Mouse (Mus musculus): ENCODE results near the gene Suds3. TPM values are rescaled to one million over a fixed set of nuclear protein-coding genes. Genes with fewer than 3 reads are reported as not detected.

Gene Suds3
- 94.0 and 99.1 TPM in 2 replicates for polyA plus RNA-seq (2015; fragmentation: Nextera tagmentation; extraction: Ambion mirVana)

DNA sequence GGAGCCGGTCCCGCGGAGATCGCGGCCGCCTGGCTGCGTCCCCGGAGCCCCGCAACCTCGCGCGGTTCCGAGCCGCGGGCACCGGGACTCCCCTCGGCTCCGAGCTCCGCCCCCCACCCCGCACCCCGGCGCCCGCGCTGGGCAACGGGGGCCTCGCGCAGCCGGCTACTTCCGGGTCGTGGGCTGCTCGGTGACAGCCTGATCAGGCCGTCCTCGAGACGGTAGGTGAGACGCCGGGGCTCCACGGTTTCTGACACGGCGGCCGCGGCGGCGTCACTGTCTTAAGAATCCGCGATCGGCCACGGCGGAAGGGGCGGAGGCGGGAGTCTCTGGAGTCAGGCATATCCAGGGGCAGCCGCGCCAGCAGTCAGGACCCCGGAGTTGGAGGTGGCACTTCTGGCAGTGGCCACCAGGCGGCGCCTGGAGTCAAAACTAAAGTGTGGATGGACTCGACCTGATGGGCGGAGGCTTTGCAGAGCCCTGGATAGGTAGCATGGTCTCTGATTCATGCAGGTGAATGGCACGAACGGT is at the start of gene Suds3:
Gene Suds3, minus strand, starts transcription at position 278 of the 531 bp plus-strand sequence.
- WGBS = under 1% methylated on average over 49 of the region's 59 CpGs
- Histone ChIP-seq H3K27me3 (no peaks in the 10 kb centered on the region), H3K27ac (replicated peaks) (peak within 1 kb of the TSS; percentile 88), H3K36me3 (peaks cover 19% of the 10 kb centered on the region), H3K4me3 (peak within 1 kb of the TSS; percentile 96), H3K4me1 (peaks cover 23% of the 10 kb centered on the region), H3K4me2 (replicated peaks) (peak within 1 kb of the TSS; percentile 78), H3K9me3 (no peaks in the 10 kb centered on the region), H3K9ac (replicated peaks) (peak within 1 kb of the TSS; percentile 88)
- peak; percentile 88 for ATAC-seq (replicated peaks)

- Histone ChIP-seq H3K4me3 (no peak overlapping the region), H3K27ac (replicated peaks) (no peak overlapping the region), H3K4me1 (no peaks in the 10 kb centered on the region), H3K9ac (replicated peaks) (no peak overlapping the region), H3K9me3 (no peaks in the 10 kb centered on the region), H3K27me3 (no peaks in the 10 kb centered on the region), H3K36me3 (no peaks in the 10 kb centered on the region), H3K4me2 (replicated peaks) (no peak overlapping the region)
- 68% methylated on average over 2 of the region's 2 CpGs for whole genome bisulfite sequencing
- ATAC-seq (replicated peaks) = no peak
Measured at GRCm38 (mm10) chr5:117164923-117165322, 49.0 kb upstream of the Suds3 start.

DNA sequence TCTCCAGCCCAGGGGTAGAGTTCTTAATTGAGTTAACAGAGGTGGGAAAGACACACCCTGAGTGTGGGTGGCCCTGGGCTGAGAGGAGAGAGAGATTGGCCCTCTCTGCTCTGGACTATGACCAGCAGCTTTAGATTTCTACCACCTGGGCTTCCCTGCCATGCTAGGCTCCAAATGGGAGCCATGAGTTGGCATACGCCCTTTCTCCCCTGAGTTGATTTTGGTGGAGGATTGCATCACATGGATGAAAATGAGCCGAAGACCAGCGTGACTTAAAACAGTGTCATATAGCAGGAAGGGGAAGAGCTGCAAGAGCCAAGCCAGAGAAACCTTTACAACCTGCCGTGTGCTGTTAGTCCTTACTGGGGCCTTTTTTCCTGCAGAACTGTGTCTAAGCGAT is 48.6 kb upstream of the Suds3 start:
- Histone ChIP-seq H3K27me3 (no peaks in the 10 kb centered on the region), H3K9me3 (no peaks in the 10 kb centered on the region), H3K4me2 (replicated peaks) (no peak overlapping the region), H3K36me3 (no peaks in the 10 kb centered on the region), H3K4me3 (no peak overlapping the region), H3K27ac (replicated peaks) (no peak overlapping the region), H3K9ac (replicated peaks) (no peak overlapping the region), H3K4me1 (no peaks in the 10 kb centered on the region)
- WGBS = 85% methylated on average over 5 of the region's 5 CpGs
- no peak for ATAC-seq (replicated peaks)

- Histone ChIP-seq H3K4me1 (no peaks in the 10 kb centered on the region), H3K36me3 (no peaks in the 10 kb centered on the region), H3K4me3 (no peak overlapping the region), H3K27ac (replicated peaks) (no peak overlapping the region), H3K9me3 (no peaks in the 10 kb centered on the region), H3K27me3 (no peaks in the 10 kb centered on the region), H3K9ac (replicated peaks) (no peak overlapping the region), H3K4me2 (replicated peaks) (no peak overlapping the region)
- WGBS = 90% methylated on average over 13 of the region's 13 CpGs
- no peak for ATAC-seq (replicated peaks)
Measured at GRCm38 (mm10) chr5:117163790-117164189, 47.9 kb upstream of the Suds3 start.

DNA sequence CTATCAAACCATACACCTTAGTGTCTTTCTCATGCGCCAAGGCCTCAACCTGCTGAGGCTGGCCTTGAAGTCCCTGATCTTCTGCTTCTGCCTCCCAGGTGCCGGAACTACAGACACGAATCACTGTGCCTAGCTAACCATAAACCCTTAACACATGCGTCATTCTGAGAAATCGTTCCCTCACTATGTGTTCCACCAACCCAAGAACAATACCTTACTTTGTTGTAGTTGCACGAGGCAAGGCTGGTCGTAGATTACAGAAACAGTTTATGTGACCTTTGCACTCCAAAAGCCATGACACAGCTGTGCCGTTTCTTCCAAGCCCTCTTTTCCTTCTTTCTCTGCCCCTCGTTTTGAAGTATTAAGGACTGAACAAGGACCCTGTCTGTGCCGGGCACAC is 44.6 kb upstream of the Suds3 start:
- no peaks in the 10 kb centered on the region for H3K36me3 ChIP-seq
- no peaks in the 10 kb centered on the region for H3K27me3 ChIP-seq
- no peak overlapping the region for H3K4me3 ChIP-seq
- no peak for ATAC-seq (replicated peaks)
- no peaks in the 10 kb centered on the region for H3K4me1 ChIP-seq
- no peak overlapping the region for H3K4me2 ChIP-seq (replicated peaks)
- H3K27ac ChIP-seq (replicated peaks) = no peak overlapping the region
- WGBS = 62% methylated on average over 10 of the region's 10 CpGs
- no peak overlapping the region for H3K9ac ChIP-seq (replicated peaks)
- H3K9me3 ChIP-seq = no peaks in the 10 kb centered on the region

DNA sequence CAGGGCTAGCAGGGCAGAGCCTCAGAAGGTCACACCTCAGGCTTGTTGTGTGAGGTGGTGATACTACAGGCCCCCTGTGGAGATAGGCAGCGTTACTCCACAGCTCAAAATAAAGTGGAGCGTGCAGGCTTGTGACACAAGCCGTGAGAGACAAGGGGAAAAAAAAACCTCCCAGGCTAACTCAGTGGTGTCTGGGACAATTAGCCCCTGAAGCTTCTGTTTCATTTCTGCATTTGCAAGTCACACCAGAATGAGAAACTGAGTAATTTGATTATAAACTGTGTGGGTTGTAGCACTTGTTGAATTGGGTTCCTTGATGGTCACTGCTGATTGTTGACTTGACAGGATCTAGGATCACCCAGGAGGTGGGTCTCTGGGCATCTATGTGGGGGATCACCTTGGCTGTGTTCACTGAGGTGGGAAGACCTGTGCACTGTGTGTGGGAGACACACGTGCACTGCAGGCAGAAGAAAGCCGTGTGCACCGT is 43.9 kb upstream of the Suds3 start:
- H3K4me1 ChIP-seq = no peaks in the 10 kb centered on the region
- H3K4me3 ChIP-seq = no peak overlapping the region
- H3K36me3 ChIP-seq = no peaks in the 10 kb centered on the region
- H3K9me3 ChIP-seq = no peaks in the 10 kb centered on the region
- H3K9ac ChIP-seq (replicated peaks) = no peak overlapping the region
- H3K27me3 ChIP-seq = no peaks in the 10 kb centered on the region
- no peak for ATAC-seq (replicated peaks)
- H3K4me2 ChIP-seq (replicated peaks) = no peak overlapping the region
- H3K27ac ChIP-seq (replicated peaks) = no peak overlapping the region
- WGBS = 51% methylated on average over 6 of the region's 6 CpGs

DNA sequence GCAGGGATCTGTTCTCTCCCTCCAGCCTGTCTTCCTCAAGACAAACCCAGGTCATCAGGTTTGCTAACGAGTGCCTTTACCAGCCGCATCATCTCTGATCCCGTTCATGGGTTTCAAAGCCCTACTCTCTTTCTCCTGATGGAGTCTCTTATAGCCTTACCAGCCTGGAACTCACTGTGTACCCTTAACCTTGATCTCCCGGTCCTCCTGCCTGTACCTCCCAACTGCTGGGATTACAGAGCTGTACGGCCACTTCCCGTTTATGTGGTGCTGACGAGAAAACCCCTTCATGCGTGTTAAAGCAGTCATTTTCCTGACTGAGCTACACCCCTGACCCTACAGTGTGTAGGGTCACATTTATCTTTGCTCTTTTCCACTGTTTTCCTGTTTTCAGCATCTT is 43.4 kb upstream of the Suds3 start:
- no peak overlapping the region for H3K9ac ChIP-seq (replicated peaks)
- no peak overlapping the region for H3K27ac ChIP-seq (replicated peaks)
- H3K4me2 ChIP-seq (replicated peaks) = no peak overlapping the region
- no peaks in the 10 kb centered on the region for H3K36me3 ChIP-seq
- H3K27me3 ChIP-seq = no peaks in the 10 kb centered on the region
- no peak for ATAC-seq (replicated peaks)
- H3K4me1 ChIP-seq = no peaks in the 10 kb centered on the region
- WGBS = 68% methylated on average over 8 of the region's 8 CpGs
- H3K9me3 ChIP-seq = no peaks in the 10 kb centered on the region
- H3K4me3 ChIP-seq = no peak overlapping the region

DNA sequence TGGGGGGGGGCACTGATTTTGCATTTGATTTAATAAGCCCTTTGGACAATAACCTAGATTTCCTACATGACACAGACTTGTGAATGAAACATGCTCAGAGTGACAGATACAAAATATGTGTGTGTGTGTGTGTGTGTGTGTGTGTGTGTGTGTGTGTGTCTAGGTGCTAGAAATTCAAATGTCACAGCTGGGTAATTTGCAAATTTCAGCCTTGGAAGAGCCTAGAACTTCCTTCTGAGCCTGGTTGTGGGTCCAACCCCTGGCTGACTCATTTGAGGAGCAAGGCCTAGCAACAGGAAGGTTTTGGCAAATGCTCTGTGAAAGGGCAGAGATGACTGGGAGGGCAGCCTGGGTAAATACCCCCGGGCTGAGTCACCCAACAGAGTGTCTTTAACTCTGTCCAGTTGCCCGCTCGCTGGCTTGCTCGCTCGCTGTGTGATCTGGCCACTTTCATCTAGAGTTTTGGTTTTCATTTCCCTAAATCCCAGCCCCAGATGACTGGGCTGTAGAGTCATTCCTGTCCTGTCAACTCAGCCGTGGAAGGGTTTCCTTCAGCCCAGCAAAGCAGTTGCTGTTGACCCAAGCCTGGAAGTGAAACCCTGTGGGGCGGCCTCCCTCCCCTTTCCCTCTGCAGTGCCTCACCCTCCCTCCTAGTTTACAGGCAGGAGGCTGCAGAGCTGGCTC is 42.6 kb upstream of the Suds3 start:
- no peak for ATAC-seq (replicated peaks)
- Histone ChIP-seq H3K27ac (replicated peaks) (no peak overlapping the region), H3K9me3 (no peaks in the 10 kb centered on the region), H3K27me3 (no peaks in the 10 kb centered on the region), H3K4me2 (replicated peaks) (no peak overlapping the region), H3K4me1 (no peaks in the 10 kb centered on the region), H3K36me3 (no peaks in the 10 kb centered on the region), H3K4me3 (no peak overlapping the region), H3K9ac (replicated peaks) (no peak overlapping the region)
- 84% methylated on average over 7 of the region's 7 CpGs for WGBS

DNA sequence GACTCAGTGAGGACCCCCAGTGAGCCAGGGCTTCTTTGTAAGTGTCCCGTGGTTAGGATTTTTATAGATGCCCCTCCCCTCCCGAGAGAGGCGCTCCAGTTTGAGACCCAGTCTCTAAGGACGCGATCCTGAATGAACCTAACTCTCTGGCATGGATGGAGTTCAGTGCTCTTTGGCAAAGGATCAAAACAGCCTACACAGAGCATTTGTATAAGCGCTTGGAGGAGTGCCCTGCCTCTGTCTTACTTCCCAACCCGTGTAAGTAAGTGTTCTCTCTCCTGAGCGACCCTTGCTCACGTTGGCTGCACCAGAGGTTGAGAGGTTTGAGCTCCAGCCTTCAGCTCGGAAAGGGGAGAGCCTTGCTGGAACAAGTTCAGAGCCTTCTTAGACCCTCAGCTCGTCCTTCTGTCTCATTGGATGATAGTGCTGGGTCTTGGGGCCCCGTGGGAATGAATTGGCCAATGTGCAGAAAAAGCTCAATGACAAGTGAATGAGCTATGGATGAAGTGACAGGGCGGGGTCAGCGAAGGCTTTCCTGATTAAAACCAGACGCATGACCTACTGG is 37.7 kb upstream of the Suds3 start:
- Histone ChIP-seq H3K36me3 (no peaks in the 10 kb centered on the region), H3K4me1 (no peaks in the 10 kb centered on the region), H3K9ac (replicated peaks) (no peak overlapping the region), H3K4me2 (replicated peaks) (no peak overlapping the region), H3K4me3 (no peak overlapping the region), H3K27me3 (no peaks in the 10 kb centered on the region), H3K9me3 (no peaks in the 10 kb centered on the region), H3K27ac (replicated peaks) (no peak overlapping the region)
- 67% methylated on average over 15 of the region's 15 CpGs for WGBS
- no peak for ATAC-seq (replicated peaks)

DNA sequence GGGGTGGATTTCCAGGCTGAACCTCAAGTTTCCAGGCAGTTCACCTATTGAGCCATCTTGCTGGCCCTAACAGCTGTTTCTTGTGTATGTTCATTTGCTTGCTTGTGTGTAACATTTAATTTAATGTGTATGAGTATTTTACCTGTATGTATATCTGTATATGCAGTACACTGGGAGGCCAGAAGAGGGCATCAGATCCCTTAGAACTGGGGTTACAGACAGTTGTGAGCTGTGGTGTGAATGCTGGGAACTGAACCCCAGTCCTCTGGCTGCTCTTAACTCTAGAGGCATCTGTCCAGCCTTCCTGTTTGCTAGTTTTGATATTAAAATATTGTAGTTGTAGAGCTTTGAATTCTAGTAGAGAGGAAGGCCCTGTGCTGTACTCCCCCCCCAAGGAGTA is 37.0 kb upstream of the Suds3 start:
- Histone ChIP-seq H3K9me3 (no peaks in the 10 kb centered on the region), H3K4me2 (replicated peaks) (no peak overlapping the region), H3K9ac (replicated peaks) (no peak overlapping the region), H3K27ac (replicated peaks) (no peak overlapping the region), H3K4me3 (no peak overlapping the region), H3K4me1 (no peaks in the 10 kb centered on the region), H3K27me3 (no peaks in the 10 kb centered on the region), H3K36me3 (no peaks in the 10 kb centered on the region)
- ATAC-seq (replicated peaks) = no peak

DNA sequence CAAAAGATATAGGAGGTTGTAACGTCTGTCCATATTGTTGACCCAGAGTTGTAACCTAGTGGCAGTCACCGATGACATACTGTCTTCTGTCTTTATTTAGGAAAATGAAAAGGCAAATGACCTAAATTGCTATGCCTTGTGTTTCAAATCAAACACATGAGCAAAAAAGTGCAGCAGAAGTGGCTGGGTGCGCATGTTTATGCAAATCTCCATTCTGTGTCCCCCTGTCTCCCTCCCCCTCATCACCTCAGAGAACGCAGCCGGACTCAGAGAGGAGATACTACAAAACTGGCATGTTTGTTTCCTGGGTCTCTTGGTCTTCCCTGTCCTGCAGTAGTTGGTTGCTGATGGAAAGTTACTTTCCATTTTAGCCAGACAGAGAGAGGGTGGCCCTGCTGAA is 34.2 kb upstream of the Suds3 start:
- Histone ChIP-seq H3K4me3 (no peak overlapping the region), H3K4me2 (replicated peaks) (no peak overlapping the region), H3K27me3 (no peaks in the 10 kb centered on the region), H3K4me1 (no peaks in the 10 kb centered on the region), H3K9me3 (no peaks in the 10 kb centered on the region), H3K27ac (replicated peaks) (no peak overlapping the region), H3K36me3 (no peaks in the 10 kb centered on the region), H3K9ac (replicated peaks) (no peak overlapping the region)
- no peak for ATAC-seq (replicated peaks)
- 87% methylated on average over 5 of the region's 5 CpGs for whole genome bisulfite sequencing

- ATAC-seq (replicated peaks) = no peak
- H3K4me1 ChIP-seq = no peaks in the 10 kb centered on the region
- H3K4me3 ChIP-seq = no peak overlapping the region
- no peak overlapping the region for H3K27ac ChIP-seq (replicated peaks)
- no peaks in the 10 kb centered on the region for H3K36me3 ChIP-seq
- H3K4me2 ChIP-seq (replicated peaks) = no peak overlapping the region
- H3K27me3 ChIP-seq = no peaks in the 10 kb centered on the region
- 85% methylated on average over 16 of the region's 16 CpGs for WGBS
- H3K9me3 ChIP-seq = no peaks in the 10 kb centered on the region
- H3K9ac ChIP-seq (replicated peaks) = no peak overlapping the region
Measured at GRCm38 (mm10) chr5:117149054-117149942, 33.4 kb upstream of the Suds3 start.

All from forebrain, embryonic 15.5 days (tissue).